Mouse (Mus musculus) kidney, postnatal 4 days (tissue): ENCODE data around the gene Ftl1.
A peak's percentile ranks its signal among the peaks of the same experiment; 100 is the strongest.
"Not testable (repeated sequence)": the region's sequence is repeated elsewhere in the genome, so short reads cannot be mapped to it uniquely, and the experiment has no call there.

Experiments used
- DNase-seq, 2 experiments: peaks; one replicate each; pipeline ENCODE4 v3.0.0; 2021; ENCODE audit warnings: mixed read lengths in 2 of 2

Ftl1 gene

GRCm38 (mm10) chr7:45459564-45460140 is at the start of gene Ftl1:
TSS of gene Ftl1 (minus strand) at chr7:45459884.
- peak; percentile 95 to 98 for DNase-seq

GRCm38 (mm10) chr7:45509181-45509882 is 49.6 kb upstream of the Ftl1 start:
- peak in 1 of 2 experiments; percentile 39 for DNase-seq

- no peak for DNase-seq
Measured at GRCm38 (mm10) chr7:45508561-45508960, 48.9 kb upstream of the Ftl1 start.

- peak in 1 of 2 experiments; percentile 43 for DNase-seq
Measured at GRCm38 (mm10) chr7:45507583-45507982, 47.9 kb upstream of the Ftl1 start.

GRCm38 (mm10) chr7:45498427-45498826 is 38.7 kb upstream of the Ftl1 start:
- DNase-seq, result no peak

- DNase-seq, result no peak
Measured at GRCm38 (mm10) chr7:45494548-45494947, 34.9 kb upstream of the Ftl1 start.

- no peak for DNase-seq
Measured at GRCm38 (mm10) chr7:45492951-45493350, 33.3 kb upstream of the Ftl1 start.

- DNase-seq, result no peak
Measured at GRCm38 (mm10) chr7:45492225-45492844, 32.7 kb upstream of the Ftl1 start.

GRCm38 (mm10) chr7:45491264-45491663 is 31.6 kb upstream of the Ftl1 start:
- DNase-seq, result peak; percentile 53 to 66

GRCm38 (mm10) chr7:45490822-45491221 is 31.1 kb upstream of the Ftl1 start:
- peak in 1 of 2 experiments; percentile 55 for DNase-seq

GRCm38 (mm10) chr7:45489578-45489977 is 29.9 kb upstream of the Ftl1 start:
- no peak for DNase-seq

GRCm38 (mm10) chr7:45488293-45489204 is 28.9 kb upstream of the Ftl1 start, which contains the start of gene Dhdh:
TSS of gene Dhdh (minus strand) at chr7:45488805.
- peak; percentile 71 to 81 for DNase-seq

- DNase-seq, result no peak
Measured at GRCm38 (mm10) chr7:45487861-45488292, 28.2 kb upstream of the Ftl1 start.

GRCm38 (mm10) chr7:45486761-45487415 is 27.2 kb upstream of the Ftl1 start, which contains the start of gene Gm45808:
TSS of gene Gm45808 (minus strand) at chr7:45486811.
- no peak for DNase-seq

- no peak for DNase-seq
Measured at GRCm38 (mm10) chr7:45486158-45486557, 26.5 kb upstream of the Ftl1 start.

GRCm38 (mm10) chr7:45484985-45485384 is 25.3 kb upstream of the Ftl1 start:
- not testable (repeated sequence) for DNase-seq

GRCm38 (mm10) chr7:45482166-45482565 is 22.5 kb upstream of the Ftl1 start:
- DNase-seq, result no peak

GRCm38 (mm10) chr7:45481374-45481927 is 21.8 kb upstream of the Ftl1 start, which contains the start of gene Tulp2:
TSS of gene Tulp2 (plus strand) at chr7:45481877.
- peak; percentile 73 to 79 for DNase-seq

- DNase-seq, result not testable (repeated sequence)
Measured at GRCm38 (mm10) chr7:45480310-45480709, 20.6 kb upstream of the Ftl1 start.

- DNase-seq, result no peak
Measured at GRCm38 (mm10) chr7:45478774-45479173, 19.1 kb upstream of the Ftl1 start.

GRCm38 (mm10) chr7:45477003-45477402 is 17.3 kb upstream of the Ftl1 start:
- peak; percentile 76 to 81 for DNase-seq

GRCm38 (mm10) chr7:45476453-45476852 is 16.8 kb upstream of the Ftl1 start:
- DNase-seq, result no peak
